Comparison of ENCODE assay signal across 20 mouse cellular contexts in the genomic region with DNA sequence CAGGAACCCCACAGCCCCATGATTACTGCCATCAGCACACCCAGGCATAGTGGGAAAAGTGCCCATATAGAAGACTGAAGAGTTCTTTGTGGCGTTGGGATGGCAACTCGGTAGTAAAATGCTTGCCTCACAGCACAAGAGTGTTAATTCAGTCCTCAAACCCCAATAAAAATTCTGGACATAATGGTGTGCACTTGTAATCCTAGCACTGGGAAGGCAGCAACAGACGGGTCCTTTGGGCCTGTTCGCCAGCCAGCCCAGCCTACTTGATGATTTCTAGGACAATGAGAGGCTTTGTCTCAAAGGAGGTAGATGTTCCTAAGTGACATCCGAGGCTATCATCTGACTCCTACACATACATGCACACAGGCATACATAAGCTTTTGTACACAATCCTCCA. TPM values are rescaled to one million over a fixed set of nuclear protein-coding genes. Genes with fewer than 3 reads are reported as not detected.
"Had no signal": no experiment of that assay in that cellular context is flagged by ENCODE, and none has a peak within 500 bp of the region (broad histone marks: within the 10 kb centered on the region; RNA-seq: fewer than 3 reads in every experiment).

No protein-coding gene starts in this region.

- H3K9ac ChIP-seq: liver, embryonic 12.5 days; lung, embryonic 14.5 days; midbrain, embryonic 12.5 days; neural tube, embryonic 12.5 days had no signal

- H3K36me3 ChIP-seq: liver, embryonic 12.5 days; midbrain, embryonic 12.5 days; neural tube, embryonic 12.5 days had no signal

- H3K27me3 ChIP-seq: liver, embryonic 12.5 days; megakaryocyte, embryonic 14.5 days; midbrain, embryonic 12.5 days; neural tube, embryonic 12.5 days had no signal

- H3K27ac ChIP-seq: left cerebral cortex, adult 2 months; liver, embryonic 12.5 days; macrophage; midbrain, embryonic 12.5 days; neural tube, embryonic 12.5 days had no signal

- H3K9me3 ChIP-seq: liver, embryonic 12.5 days; midbrain, embryonic 12.5 days; neural tube, embryonic 12.5 days had no signal

- H3K4me3 ChIP-seq: left cerebral cortex, adult 2 months; liver, embryonic 12.5 days; megakaryocyte, embryonic 14.5 days; midbrain, embryonic 12.5 days; myocyte; neural tube, embryonic 12.5 days had no signal

- ATAC-seq: intestine, postnatal 0 days; liver, embryonic 12.5 days had no signal

- H3K4me2 ChIP-seq: liver, embryonic 12.5 days; lung, embryonic 14.5 days; midbrain, embryonic 12.5 days; neural tube, embryonic 12.5 days had no signal

- DNase-seq: kidney, adult 8-10 months; kidney, postnatal 25 days; lung, embryonic 14.5 days; lung, postnatal 10 days; right cerebral cortex, adult 18-20 months; spleen, adult 18-20 months; thymus, adult 18-20 months; thymus, postnatal 14 days had no signal

- H3K4me1 ChIP-seq: liver, embryonic 12.5 days; megakaryocyte, embryonic 14.5 days; midbrain, embryonic 12.5 days; neural tube, embryonic 12.5 days had no signal

RNA-seq across cellular contexts. Expression of a gene that starts 57.0 kb away (rescaled TPM):
- polyA plus RNA-seq: intestine, postnatal 0 days; kidney, embryonic 16.5 days; limb, embryonic 14.5 days; liver, embryonic 12.5 days; liver, embryonic 16.5 days; lung, embryonic 14.5 days; macrophage; midbrain, embryonic 12.5 days; myocyte; stomach, embryonic 14.5 days had no signal
